Comparison of ENCODE assay signal across 8 mouse cellular contexts in the genomic region with DNA sequence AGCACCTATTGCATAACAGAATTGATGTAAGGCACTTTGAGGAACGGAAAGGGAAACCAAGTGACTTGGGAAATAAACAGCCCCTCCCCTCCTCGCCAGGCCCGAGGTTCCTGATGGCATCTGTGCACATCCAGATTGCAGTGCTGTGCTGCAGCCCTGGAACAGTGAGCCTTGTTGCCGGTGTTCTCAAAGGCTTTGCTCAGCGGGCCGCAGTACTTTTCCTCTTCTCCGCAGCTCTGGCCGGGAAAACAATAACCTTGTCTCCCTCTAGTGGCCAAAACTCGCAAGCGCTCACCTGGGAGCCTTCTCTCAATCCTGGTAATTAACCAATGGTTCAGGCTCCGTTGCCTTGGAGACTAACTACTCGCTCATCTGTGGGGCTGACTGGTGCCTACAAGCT. TPM values are rescaled to one million over a fixed set of nuclear protein-coding genes. Genes with fewer than 3 reads are reported as not detected.
DNase-seq lines count a peak whose midpoint lies in the region; ATAC-seq lines count a peak whose summit lies in the region.

No protein-coding gene starts in this region.

- peak overlapping the region; percentile 1; the same call in 1 of the 2 replicates for H3K9ac ChIP-seq in hindbrain, embryonic 14.5 days

- no peak overlapping the region for H3K27ac ChIP-seq in hindbrain, embryonic 14.5 days

- 3% methylated on average over 12 of the region's 12 CpGs for WGBS in hindbrain, embryonic 14.5 days

- no peaks in the 10 kb centered on the region for H3K9me3 ChIP-seq in hindbrain, embryonic 14.5 days (ENCODE audit: control insufficient read depth, low read length)

- no peaks in the 10 kb centered on the region for H3K36me3 ChIP-seq in hindbrain, embryonic 14.5 days (replicated peaks; ENCODE audit: control insufficient read depth, insufficient read depth)

- no peak overlapping the region for H3K4me3 ChIP-seq in hindbrain, embryonic 14.5 days (replicated peaks; ENCODE audit: low read length)

- H3K4me1 ChIP-seq in hindbrain, embryonic 14.5 days (replicated peaks; ENCODE audit: control insufficient read depth, insufficient read depth, low read length), result 0 out of 2 replicates have a peak, but pooled peaks cover 4% of the 10 kb centered on the region

- H3K4me2 ChIP-seq in hindbrain, embryonic 14.5 days (replicated peaks), result peak overlapping the region; percentile 29

- H3K27me3 ChIP-seq in hindbrain, embryonic 14.5 days (ENCODE audit: control insufficient read depth, insufficient read depth, low read length), result no peaks in the 10 kb centered on the region

- peak; percentile 75 for ATAC-seq in hindbrain, embryonic 14.5 days (ENCODE audit: low FRiP score)

- DNase-seq in Muller cell, postnatal 12 days (ENCODE audit: inconsistent ontology term), result peak; percentile 58
- peak; percentile 96 for DNase-seq in cerebellum, adult 9-10 months
- DNase-seq in frontal cortex, postnatal 14 days (ENCODE audit: low spot score in 2 of 2), result peak; percentile 84 to 91
- peak; percentile 94 for DNase-seq in hindbrain, embryonic 14.5 days (ENCODE audit: low spot score)
- peak; percentile 92 for DNase-seq in left cerebral cortex, adult 11 months (ENCODE audit: low spot score)
- peak; percentile 72 for DNase-seq in lung, postnatal 36 days
- peak; percentile 84 for DNase-seq in retina, postnatal 1 day
- peak; percentile 33 for DNase-seq in urinary bladder, postnatal 10 days (ENCODE audit: low spot score)

RNA-seq across cellular contexts. Expression of a gene that starts 38.4 kb away (rescaled TPM):
- polyA plus RNA-seq in hindbrain, embryonic 14.5 days (2014; fragmentation: Nextera tagmentation; extraction: Ambion mirVana), result 18.5 and 22.9 TPM in 2 replicates

RNA-seq across cellular contexts. Expression of a gene that starts 55.9 kb away (rescaled TPM):
- polyA plus RNA-seq in hindbrain, embryonic 14.5 days (2014; fragmentation: Nextera tagmentation; extraction: Ambion mirVana), result 2.0 and 2.3 TPM in 2 replicates

Comparison
In these comparisons a context has a peak if more than half of its experiments do, and no peak if none do; other contexts are left out.
1. DNase-seq: peak in every context shown above with its lines; median percentile 96 in cerebellum, adult 9-10 months; 94 in hindbrain, embryonic 14.5 days; 92 in left cerebral cortex, adult 11 months; 88 in frontal cortex, postnatal 14 days; 84 in retina, postnatal 1 day; 72 in lung, postnatal 36 days; 58 in Muller cell, postnatal 12 days; 33 in urinary bladder, postnatal 10 days.